ENCODE assay signal across 11 mouse cellular contexts in genomic region chr12:80103089-80103488, GRCm38 (mm10). TPM values are rescaled to one million over a fixed set of nuclear protein-coding genes. Genes with fewer than 3 reads are reported as not detected.
DNase-seq lines count a peak whose midpoint lies in the region; ATAC-seq and TF ChIP-seq lines count a peak whose summit lies in the region.
"Had no signal": no experiment of that assay in that cellular context is flagged by ENCODE, and none has a peak within 500 bp of the region (broad histone marks: within the 10 kb centered on the region; RNA-seq: fewer than 3 reads in every experiment).

No protein-coding gene starts in this region.

- no peaks in the 10 kb centered on the region for H3K27me3 ChIP-seq in kidney, adult 2 months (replicated peaks; ENCODE audit: control insufficient read depth, insufficient read depth, low read length)
- no peaks in the 10 kb centered on the region for H3K27me3 ChIP-seq in embryonic facial prominence, embryonic 11.5 days (ENCODE audit: control insufficient read depth, insufficient read depth, low read length)
- H3K27me3 ChIP-seq in intestine, embryonic 16.5 days (replicated peaks; ENCODE audit: control insufficient read depth, insufficient read depth, low read length) = no peaks in the 10 kb centered on the region
- H3K27me3 ChIP-seq in lung, embryonic 16.5 days (ENCODE audit: control insufficient read depth, insufficient read depth, low read depth, low read length) = no peaks in the 10 kb centered on the region
- no peaks in the 10 kb centered on the region for H3K27me3 ChIP-seq in hindbrain, embryonic 11.5 days (ENCODE audit: control insufficient read depth, insufficient read depth, low read length)
- H3K27me3 ChIP-seq: Patski had no signal

- H3K9ac ChIP-seq in embryonic facial prominence, embryonic 11.5 days (replicated peaks; ENCODE audit: low read length) = peak overlapping the region; percentile 37; the same call in 1 of the 2 replicates
- peak overlapping the region; percentile 35 for H3K9ac ChIP-seq in intestine, embryonic 16.5 days (ENCODE audit: low read depth, low read length)
- peak overlapping the region; percentile 33; the same call in 1 of the 2 replicates for H3K9ac ChIP-seq in lung, embryonic 16.5 days (ENCODE audit: low read length)
- no peak overlapping the region for H3K9ac ChIP-seq in hindbrain, embryonic 11.5 days (ENCODE audit: low read depth, low read length)

- H3K4me1 ChIP-seq in kidney, adult 2 months (ENCODE audit: control insufficient read depth, insufficient read depth, low read length) = peaks cover 22% of the 10 kb centered on the region
- no peaks in the 10 kb centered on the region; the same call in 1 of the 2 replicates for H3K4me1 ChIP-seq in embryonic facial prominence, embryonic 11.5 days (ENCODE audit: control insufficient read depth, insufficient read depth, low read length)
- H3K4me1 ChIP-seq in intestine, embryonic 16.5 days (ENCODE audit: control insufficient read depth, insufficient read depth, low read length) = peaks cover 13% of the 10 kb centered on the region
- H3K4me1 ChIP-seq in lung, embryonic 16.5 days (replicated peaks; ENCODE audit: control insufficient read depth, insufficient read depth, low read length) = peaks cover 14% of the 10 kb centered on the region; the same call in 1 of the 2 replicates
- H3K4me1 ChIP-seq in hindbrain, embryonic 11.5 days (replicated peaks; ENCODE audit: control insufficient read depth, insufficient read depth, low read length) = no peaks in the 10 kb centered on the region

- no peak for TF ChIP-seq POLR2A in kidney, adult 2 months (IDR thresholded peaks at IDR 0.05; ENCODE audit: low read depth, low read length)

- TF ChIP-seq CTCF in kidney, adult 2 months (conservative IDR thresholded peaks at IDR 0.05; ENCODE audit: insufficient read depth, insufficient read length, low read depth, low read length) = no peak

- WGBS in kidney, adult 2 months = 29% methylated on average over 4 of the region's 4 CpGs
- WGBS in embryonic facial prominence, embryonic 11.5 days = 57% methylated on average over 4 of the region's 4 CpGs
- WGBS in intestine, embryonic 16.5 days = 34% methylated on average over 4 of the region's 4 CpGs
- 23% methylated on average over 4 of the region's 4 CpGs for whole genome bisulfite sequencing in lung, embryonic 16.5 days
- WGBS in hindbrain, embryonic 11.5 days = 69% methylated on average over 4 of the region's 4 CpGs

- H3K4me2 ChIP-seq in embryonic facial prominence, embryonic 11.5 days (ENCODE audit: low read depth, low read length) = no peak overlapping the region
- peak overlapping the region; percentile 30 for H3K4me2 ChIP-seq in intestine, embryonic 16.5 days (ENCODE audit: low read depth, low read length)
- peak overlapping the region; percentile 34 for H3K4me2 ChIP-seq in lung, embryonic 16.5 days (ENCODE audit: low read depth, low read length)
- H3K4me2 ChIP-seq in hindbrain, embryonic 11.5 days (replicated peaks; ENCODE audit: low read depth, low read length) = no peak overlapping the region

- no peak for DNase-seq in kidney, adult 2 months
- no peak for DNase-seq in kidney, postnatal 25 days
- DNase-seq in embryonic facial prominence, embryonic 11.5 days (ENCODE audit: low spot score) = peak; percentile 36
- no peak for DNase-seq in adipocyte (ENCODE audit: low spot score)
- no peak for DNase-seq in gastrocnemius, postnatal 10 days
- DNase-seq in hindbrain, embryonic 11.5 days (ENCODE audit: low spot score) = no peak
- DNase-seq: cerebellum, adult 11 months had no signal

- no peaks in the 10 kb centered on the region for H3K9me3 ChIP-seq in embryonic facial prominence, embryonic 11.5 days (replicated peaks; ENCODE audit: control insufficient read depth, low read length)
- H3K9me3 ChIP-seq in intestine, embryonic 16.5 days (ENCODE audit: control insufficient read depth, low read length) = no peaks in the 10 kb centered on the region
- H3K9me3 ChIP-seq in lung, embryonic 16.5 days (ENCODE audit: control insufficient read depth, low read length) = no peaks in the 10 kb centered on the region
- no peaks in the 10 kb centered on the region for H3K9me3 ChIP-seq in hindbrain, embryonic 11.5 days (ENCODE audit: control insufficient read depth, low read length)

- peaks cover 3% of the 10 kb centered on the region; the same call in 1 of the 2 replicates for H3K36me3 ChIP-seq in kidney, adult 2 months (ENCODE audit: control insufficient read depth, insufficient read depth, low read length)
- H3K36me3 ChIP-seq in embryonic facial prominence, embryonic 11.5 days (replicated peaks; ENCODE audit: control insufficient read depth, insufficient read depth, low read depth, low read length) = peaks cover 3% of the 10 kb centered on the region; the same call in 1 of the 2 replicates
- no peaks in the 10 kb centered on the region for H3K36me3 ChIP-seq in intestine, embryonic 16.5 days (ENCODE audit: control insufficient read depth, insufficient read depth, low read length)
- peaks cover 12% of the 10 kb centered on the region for H3K36me3 ChIP-seq in lung, embryonic 16.5 days (ENCODE audit: control insufficient read depth, insufficient read depth, low read length)
- H3K36me3 ChIP-seq in hindbrain, embryonic 11.5 days (ENCODE audit: control insufficient read depth, insufficient read depth, low read length) = 0 out of 2 replicates have a peak, but pooled peaks cover 2% of the 10 kb centered on the region

- no peak overlapping the region for H3K4me3 ChIP-seq in kidney, adult 2 months (ENCODE audit: insufficient read depth, low read depth, low read length)
- no peak overlapping the region for H3K4me3 ChIP-seq in embryonic facial prominence, embryonic 11.5 days (ENCODE audit: low read depth, low read length)
- H3K4me3 ChIP-seq in intestine, embryonic 16.5 days (ENCODE audit: low read length) = peak overlapping the region; percentile 30
- no peak overlapping the region for H3K4me3 ChIP-seq in lung, embryonic 16.5 days (ENCODE audit: low read length)
- H3K4me3 ChIP-seq in hindbrain, embryonic 11.5 days (ENCODE audit: low read depth, low read length) = no peak overlapping the region

- no peak for ATAC-seq in embryonic facial prominence, embryonic 11.5 days (replicated peaks; ENCODE audit: insufficient number of reproducible peaks, low FRiP score, low TSS enrichment, low read depth)
- peak; percentile 62 for ATAC-seq in intestine, embryonic 16.5 days
- peak; percentile 55; the same call in 1 of the 2 replicates for ATAC-seq in lung, embryonic 16.5 days (ENCODE audit: low read depth)
- no peak for ATAC-seq in hindbrain, embryonic 11.5 days (ENCODE audit: low FRiP score)
- ATAC-seq: CD4-positive, CD25-positive, alpha-beta regulatory T cell, adult 4 months had no signal

- peak overlapping the region; percentile 48 for H3K27ac ChIP-seq in kidney, adult 2 months (ENCODE audit: insufficient read depth, low read depth, low read length)
- H3K27ac ChIP-seq in embryonic facial prominence, embryonic 11.5 days (replicated peaks; ENCODE audit: low read depth, low read length) = no peak overlapping the region; the same call in 1 of the 2 replicates
- peak overlapping the region; percentile 84 for H3K27ac ChIP-seq in intestine, embryonic 16.5 days (ENCODE audit: low read length)
- peak overlapping the region; percentile 89 for H3K27ac ChIP-seq in lung, embryonic 16.5 days (ENCODE audit: low read length)
- H3K27ac ChIP-seq in hindbrain, embryonic 11.5 days (ENCODE audit: low read depth, low read length) = no peak overlapping the region

RNA-seq across cellular contexts. Expression of gene Zfp36l1, which starts 9.7 kb away (rescaled TPM):
- 109 and 111 TPM in 2 replicates for polyA plus RNA-seq in kidney, adult 2 months (2012; rRNA removed)
- polyA plus RNA-seq in embryonic facial prominence, embryonic 11.5 days (2014; fragmentation: Nextera tagmentation; extraction: Ambion mirVana) = 154 and 160 TPM in 2 replicates
- polyA plus RNA-seq in intestine, embryonic 16.5 days (2015; fragmentation: Nextera tagmentation; extraction: Ambion mirVana) = 79.7 and 89.1 TPM in 2 replicates
- 131 and 152 TPM in 2 replicates for polyA plus RNA-seq in lung, embryonic 16.5 days (2015; fragmentation: Nextera tagmentation; extraction: Ambion mirVana)
- total RNA-seq in gastrocnemius, postnatal 10 days (2021) = 10 to 100 TPM; 80.4 to 90.5 TPM
- polyA plus RNA-seq in hindbrain, embryonic 11.5 days (2014; fragmentation: Nextera tagmentation; extraction: Ambion mirVana) = 112 and 127 TPM in 2 replicates

Comparison
In these comparisons a context has a peak if more than half of its experiments do, and no peak if none do; other contexts are left out.
1. H3K27ac ChIP-seq: peak in kidney, adult 2 months (single experiment), intestine, embryonic 16.5 days (single experiment) and lung, embryonic 16.5 days (single experiment); none in embryonic facial prominence, embryonic 11.5 days (single experiment) and hindbrain, embryonic 11.5 days (single experiment).
2. ATAC-seq: peak in intestine, embryonic 16.5 days (single experiment) and lung, embryonic 16.5 days (single experiment); none in embryonic facial prominence, embryonic 11.5 days (single experiment) and hindbrain, embryonic 11.5 days (single experiment).
3. H3K4me2 ChIP-seq: peak in intestine, embryonic 16.5 days (single experiment) and lung, embryonic 16.5 days (single experiment); none in embryonic facial prominence, embryonic 11.5 days (single experiment) and hindbrain, embryonic 11.5 days (single experiment).